Comparison of ENCODE assay signal across 10 mouse cellular contexts in the genomic region with DNA sequence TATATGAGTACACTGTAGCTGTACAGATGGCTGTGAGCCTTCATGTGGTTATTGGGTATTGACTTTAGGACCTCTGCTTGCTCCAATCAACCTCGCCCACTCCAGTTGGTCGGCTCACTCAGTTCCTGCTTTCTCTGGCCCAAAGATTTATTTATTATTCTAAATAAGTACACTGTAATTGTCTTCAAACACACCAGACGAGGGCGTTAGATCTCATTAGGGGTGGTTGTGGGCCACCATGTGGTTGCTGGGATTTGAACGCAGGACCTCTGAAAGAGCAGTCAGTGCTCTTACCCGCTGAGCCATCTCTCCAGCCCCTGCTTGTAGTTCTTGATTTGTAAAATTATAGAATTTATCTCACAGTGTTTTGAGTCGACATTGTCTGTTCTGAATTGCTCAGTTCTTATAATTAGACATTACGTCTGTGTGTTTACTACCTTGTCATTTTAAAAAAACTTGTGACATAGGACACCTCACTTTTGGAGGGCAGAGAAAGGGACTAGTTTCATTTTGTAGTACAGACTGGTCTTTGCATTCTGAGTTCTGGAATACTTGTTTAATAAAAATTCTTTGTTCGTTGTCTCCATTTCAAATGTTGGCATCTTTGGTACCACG. TPM values are rescaled to one million over a fixed set of nuclear protein-coding genes. Genes with fewer than 3 reads are reported as not detected.
DNase-seq lines count a peak whose midpoint lies in the region; ATAC-seq and TF ChIP-seq lines count a peak whose summit lies in the region.
"Had no signal": no experiment of that assay in that cellular context is flagged by ENCODE, and none has a peak within 500 bp of the region (broad histone marks: within the 10 kb centered on the region; RNA-seq: fewer than 3 reads in every experiment).

No protein-coding gene starts in this region.

- intact Hi-C loops in heart, adult 2 months (cut with DNase I): loop anchor here (2.0 to 10.0 kb wide), 2 partner anchors 119 to 151 kb away; a partner anchor contains a TSS
- intact Hi-C loops in heart, postnatal 25 days (cut with DNase I): loop anchor here (5.0 kb wide), 2 partner anchors 76 to 116 kb away; a partner anchor contains a TSS

- peak overlapping the region; percentile 70 for H3K4me2 ChIP-seq in forebrain, embryonic 15.5 days (replicated peaks)
- peak overlapping the region; percentile 66 for H3K4me2 ChIP-seq in liver, embryonic 15.5 days

- 58% methylated on average over 10 of the region's 10 CpGs for WGBS in heart, adult 2 months
- WGBS in forebrain, embryonic 15.5 days: 70% methylated on average over 10 of the region's 10 CpGs
- 58% methylated on average over 10 of the region's 10 CpGs for WGBS in liver, embryonic 15.5 days (ENCODE audit: insufficient replicate concordance)

- peaks cover 6% of the 10 kb centered on the region for H3K4me1 ChIP-seq in heart, adult 2 months (ENCODE audit: control insufficient read depth, insufficient read depth, low read length)
- peaks cover 24% of the 10 kb centered on the region for H3K4me1 ChIP-seq in forebrain, embryonic 15.5 days
- H3K4me1 ChIP-seq in liver, embryonic 15.5 days (replicated peaks): peaks cover 18% of the 10 kb centered on the region

- no peaks in the 10 kb centered on the region for H3K27me3 ChIP-seq in heart, adult 2 months (ENCODE audit: control insufficient read depth, insufficient read depth, low read length)
- H3K27me3 ChIP-seq in forebrain, embryonic 15.5 days: no peaks in the 10 kb centered on the region
- H3K27me3 ChIP-seq in liver, embryonic 15.5 days: peaks cover 7% of the 10 kb centered on the region

- no peak for TF ChIP-seq CTCF in heart, adult 2 months (IDR thresholded peaks at IDR 0.05)

- peaks cover 4% of the 10 kb centered on the region for H3K79me2 ChIP-seq in heart, adult 2 months (replicated peaks; ENCODE audit: control insufficient read depth, insufficient read depth, low read length)

- no peak for TF ChIP-seq EP300 in heart, adult 2 months (IDR thresholded peaks at IDR 0.05; ENCODE audit: insufficient read depth, low read depth, low read length)

- peak; percentile 10 for ATAC-seq in CD4-positive, CD25-positive, alpha-beta regulatory T cell, adult 4 months
- ATAC-seq in forebrain, embryonic 15.5 days (replicated peaks): no peak
- ATAC-seq in liver, embryonic 15.5 days (ENCODE audit: insufficient read depth): no peak

- H3K4me3 ChIP-seq in heart, adult 2 months: peak overlapping the region; percentile 98
- peak overlapping the region; percentile 92 for H3K4me3 ChIP-seq in forebrain, embryonic 15.5 days
- peak overlapping the region; percentile 88 for H3K4me3 ChIP-seq in liver, embryonic 15.5 days (replicated peaks)

- peak overlapping the region; percentile 93 for H3K27ac ChIP-seq in heart, adult 2 months
- H3K27ac ChIP-seq in forebrain, embryonic 15.5 days (replicated peaks): peak overlapping the region; percentile 81; the same call in 1 of the 2 replicates
- peak overlapping the region; percentile 95 for H3K27ac ChIP-seq in liver, embryonic 15.5 days (replicated peaks)

- no peak for TF ChIP-seq POLR2A in heart, adult 2 months (IDR thresholded peaks at IDR 0.05; ENCODE audit: insufficient read depth, low read depth, low read length)

- peaks cover 11% of the 10 kb centered on the region for H3K36me3 ChIP-seq in heart, adult 2 months (ENCODE audit: control insufficient read depth, insufficient read depth, low read length)
- peaks cover 9% of the 10 kb centered on the region; the same call in 1 of the 2 replicates for H3K36me3 ChIP-seq in forebrain, embryonic 15.5 days
- peaks cover 20% of the 10 kb centered on the region for H3K36me3 ChIP-seq in liver, embryonic 15.5 days (replicated peaks)

- DNase-seq in heart, adult 2 months: no peak
- no peak for DNase-seq in heart, postnatal 25 days (ENCODE audit: low spot score)
- DNase-seq in testis, postnatal 10 days (ENCODE audit: low spot score): no peak
- no peak for DNase-seq in Muller cell, postnatal 12 days (ENCODE audit: inconsistent ontology term)
- no peak for DNase-seq in layer of hippocampus, postnatal 10 days (ENCODE audit: low spot score in 2 of 2)

- H3K9ac ChIP-seq in heart, adult 2 months (ENCODE audit: low read depth, low read length): no peak overlapping the region
- H3K9ac ChIP-seq in forebrain, embryonic 15.5 days (replicated peaks): peak overlapping the region; percentile 84; the same call in 1 of the 2 replicates
- peak overlapping the region; percentile 89 for H3K9ac ChIP-seq in liver, embryonic 15.5 days

- no peaks in the 10 kb centered on the region for H3K9me3 ChIP-seq in forebrain, embryonic 15.5 days
- H3K9me3 ChIP-seq in liver, embryonic 15.5 days (replicated peaks): no peaks in the 10 kb centered on the region

RNA-seq across cellular contexts. Expression of a gene that starts 0.8 kb away (rescaled TPM):
- total RNA-seq in heart, adult 2 months (2021): 10 to 100 TPM; 37.4 to 41.5 TPM
- polyA plus RNA-seq in heart, adult 2 months (2012; rRNA removed): 26.2 and 34.1 TPM in 2 replicates
- total RNA-seq in heart, postnatal 25 days (2021): 10 to 100 TPM; 40.8 to 43.6 TPM
- polyA plus RNA-seq in CD4-positive, CD25-positive, alpha-beta regulatory T cell, adult 4 months (2017; shearing (Covaris generic)): 10 to 100 TPM; 38.3 to 49.0 TPM
- 25.7 and 25.9 TPM in 2 replicates for polyA plus RNA-seq in forebrain, embryonic 15.5 days (2015; fragmentation: Nextera tagmentation; extraction: Ambion mirVana)
- 15.4 and 16.4 TPM in 2 replicates for polyA plus RNA-seq in liver, embryonic 15.5 days (2015; fragmentation: Nextera tagmentation; extraction: Ambion mirVana)
- 10 to 100 TPM; 35.8 to 44.0 TPM for total RNA-seq in layer of hippocampus, postnatal 10 days (2021)

RNA-seq across cellular contexts. Expression of a gene that starts 30.8 kb away (rescaled TPM):
- total RNA-seq in heart, adult 2 months (2021): not detected
- polyA plus RNA-seq in heart, adult 2 months (2012; rRNA removed): 0.26 TPM in 1 of 2 replicates, not detected in the other
- total RNA-seq in heart, postnatal 25 days (2021): not detected
- not detected for polyA plus RNA-seq in CD4-positive, CD25-positive, alpha-beta regulatory T cell, adult 4 months (2017; shearing (Covaris generic))
- polyA plus RNA-seq in forebrain, embryonic 15.5 days (2015; fragmentation: Nextera tagmentation; extraction: Ambion mirVana): not detected in 2 replicates
- not detected in 2 replicates for polyA plus RNA-seq in liver, embryonic 15.5 days (2015; fragmentation: Nextera tagmentation; extraction: Ambion mirVana)
- total RNA-seq in layer of hippocampus, postnatal 10 days (2021): not detected
- total RNA-seq: heart, adult 18-20 months had no signal
- polyA plus RNA-seq: Patski had no signal
